Mouse (Mus musculus): ENCODE measurements at regions not wholly inside any gene's neighbourhood (a gene's known extent, or its start where the extent isn't known, plus 50 kb on each side); places are given as distances from the start of the nearest gene placed in this dataset.
"Not testable (repeated sequence)": the region's sequence is repeated elsewhere in the genome, so short reads cannot be mapped to it uniquely, and the experiment has no call there.

- Histone ChIP-seq H3K4me3 (ENCODE audit: low read depth, low read length) (no peak overlapping the region), H3K9me3 (replicated peaks) (no peaks in the 10 kb centered on the region), H3K36me3 (replicated peaks) (no peaks in the 10 kb centered on the region), H3K27me3 (ENCODE audit: insufficient read depth, low read length) (peaks cover 4% of the 10 kb centered on the region; the same call in 1 of the 2 replicates), H3K4me1 (ENCODE audit: insufficient read depth, low read depth, low read length) (no peaks in the 10 kb centered on the region)
- TF ChIP-seq GATA1 (IDR thresholded peaks at IDR 0.05; ENCODE audit: borderline replicate concordance, low read length) (no peak), POLR2AphosphoS5 (IDR thresholded peaks at IDR 0.05; ENCODE audit: insufficient replicate concordance, low read depth, low read length) (no peak), CTCF (IDR thresholded peaks at IDR 0.05; ENCODE audit: low read depth, low read length) (no peak), GATA2 (IDR thresholded peaks at IDR 0.05; ENCODE audit: borderline replicate concordance, low read depth, low read length) (no peak), TAL1 (conservative IDR thresholded peaks at IDR 0.05; ENCODE audit: low read depth, low read length) (no peak)
- DNase-seq (ENCODE audit: low spot score) (no peak), ATAC-seq (ENCODE audit: extremely low read depth, insufficient number of reproducible peaks, low FRiP score, poor library complexity, severe bottlenecking) (no peak)
Observed at GRCm38 (mm10) chr13:75475828-75476597, 230.5 kb upstream of the Ell2 start.

GRCm38 (mm10) chr13:75483157-75483915 lies 223.2 kb upstream of the Ell2 start:
- H3K9me3 ChIP-seq (replicated peaks); DNase-seq (ENCODE audit: low spot score); H3K27me3 ChIP-seq (ENCODE audit: insufficient read depth, low read length); H3K4me1 ChIP-seq (ENCODE audit: insufficient read depth, low read depth, low read length); ATAC-seq (ENCODE audit: extremely low read depth, insufficient number of reproducible peaks, low FRiP score, poor library complexity, severe bottlenecking); H3K36me3 ChIP-seq (replicated peaks); H3K4me3 ChIP-seq (ENCODE audit: low read depth, low read length): not testable (repeated sequence)

DNA sequence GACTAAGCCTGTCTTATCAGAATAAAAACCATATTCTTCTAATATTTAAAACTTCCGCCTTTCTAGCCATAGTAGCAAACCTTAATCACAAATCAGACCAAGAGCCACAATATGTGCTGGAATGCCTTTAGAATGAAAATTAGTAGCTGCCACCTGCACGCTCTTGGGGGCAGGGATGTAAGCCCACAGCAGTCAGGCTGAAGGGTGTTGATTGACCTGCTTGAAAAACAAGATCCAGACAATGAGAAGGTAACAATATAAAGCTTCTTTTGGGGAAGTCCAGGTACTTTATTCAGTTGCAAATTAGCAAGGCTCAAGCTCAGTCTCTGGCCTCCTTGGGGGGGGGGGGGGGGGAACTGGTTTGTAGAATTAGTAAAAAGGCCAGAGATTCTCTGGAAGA lies 222.3 kb upstream of the Ell2 start:
- not testable (repeated sequence) for H3K4me1 ChIP-seq (ENCODE audit: insufficient read depth, low read depth, low read length); ATAC-seq (ENCODE audit: extremely low read depth, insufficient number of reproducible peaks, low FRiP score, poor library complexity, severe bottlenecking); DNase-seq (ENCODE audit: low spot score); H3K27me3 ChIP-seq (ENCODE audit: insufficient read depth, low read length); H3K4me3 ChIP-seq (ENCODE audit: low read depth, low read length); H3K9me3 ChIP-seq (replicated peaks); H3K36me3 ChIP-seq (replicated peaks)

DNA sequence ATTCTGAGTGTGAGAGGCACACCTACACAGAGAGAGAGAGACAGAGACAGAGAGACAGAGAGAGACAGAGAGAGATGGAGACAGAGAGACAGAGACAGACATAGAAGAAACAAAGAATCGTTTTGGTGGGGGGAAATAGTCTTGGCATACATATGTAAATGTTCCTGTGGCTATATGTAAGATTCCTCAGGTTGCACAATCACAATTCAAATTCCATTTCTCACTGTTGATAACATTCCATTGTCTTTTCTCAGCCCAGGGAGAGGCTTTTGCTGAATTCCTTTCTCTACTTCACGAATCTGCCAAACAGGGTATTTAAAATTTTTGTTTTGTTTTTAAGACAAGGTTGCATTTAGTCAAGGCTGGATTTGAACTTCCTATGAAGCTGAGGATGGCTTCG lies 205.0 kb upstream of the Ell2 start:
- no peaks in the 10 kb centered on the region for H3K4me1 ChIP-seq (ENCODE audit: insufficient read depth, low read depth, low read length)
- ATAC-seq (ENCODE audit: extremely low read depth, insufficient number of reproducible peaks, low FRiP score, poor library complexity, severe bottlenecking): no peak
- H3K27me3 ChIP-seq (ENCODE audit: insufficient read depth, low read length): no peaks in the 10 kb centered on the region
- TF ChIP-seq TAL1 (conservative IDR thresholded peaks at IDR 0.05; ENCODE audit: low read depth, low read length) (no peak), CTCF (IDR thresholded peaks at IDR 0.05; ENCODE audit: low read depth, low read length) (no peak), GATA2 (IDR thresholded peaks at IDR 0.05; ENCODE audit: borderline replicate concordance, low read depth, low read length) (no peak), POLR2AphosphoS5 (IDR thresholded peaks at IDR 0.05; ENCODE audit: insufficient replicate concordance, low read depth, low read length) (no peak), GATA1 (IDR thresholded peaks at IDR 0.05; ENCODE audit: borderline replicate concordance, low read length) (no peak)
- no peaks in the 10 kb centered on the region for H3K9me3 ChIP-seq (replicated peaks)
- no peak for DNase-seq (ENCODE audit: low spot score)
- no peaks in the 10 kb centered on the region for H3K36me3 ChIP-seq (replicated peaks)
- H3K4me3 ChIP-seq (ENCODE audit: low read depth, low read length): no peak overlapping the region

- H3K36me3 ChIP-seq (replicated peaks): no peaks in the 10 kb centered on the region
- H3K4me3 ChIP-seq (ENCODE audit: low read depth, low read length): no peak overlapping the region
- no peaks in the 10 kb centered on the region for H3K4me1 ChIP-seq (ENCODE audit: insufficient read depth, low read depth, low read length)
- no peaks in the 10 kb centered on the region for H3K27me3 ChIP-seq (ENCODE audit: insufficient read depth, low read length)
- TF ChIP-seq GATA1 (IDR thresholded peaks at IDR 0.05; ENCODE audit: borderline replicate concordance, low read length): no peak
- TF ChIP-seq TAL1 (conservative IDR thresholded peaks at IDR 0.05; ENCODE audit: low read depth, low read length): no peak
- TF ChIP-seq CTCF (IDR thresholded peaks at IDR 0.05; ENCODE audit: low read depth, low read length): no peak
- no peak for TF ChIP-seq POLR2AphosphoS5 (IDR thresholded peaks at IDR 0.05; ENCODE audit: insufficient replicate concordance, low read depth, low read length)
- no peak for TF ChIP-seq GATA2 (IDR thresholded peaks at IDR 0.05; ENCODE audit: borderline replicate concordance, low read depth, low read length)
- ATAC-seq (ENCODE audit: extremely low read depth, insufficient number of reproducible peaks, low FRiP score, poor library complexity, severe bottlenecking) (no peak), DNase-seq (ENCODE audit: low spot score) (no peak)
- H3K9me3 ChIP-seq (replicated peaks): no peaks in the 10 kb centered on the region
Observed at GRCm38 (mm10) chr13:75503394-75503793, 203.2 kb upstream of the Ell2 start.

- H3K9me3 ChIP-seq (replicated peaks): no peaks in the 10 kb centered on the region
- DNase-seq (ENCODE audit: low spot score): no peak
- ATAC-seq (ENCODE audit: extremely low read depth, insufficient number of reproducible peaks, low FRiP score, poor library complexity, severe bottlenecking): no peak
- no peaks in the 10 kb centered on the region for H3K4me1 ChIP-seq (ENCODE audit: insufficient read depth, low read depth, low read length)
- TF ChIP-seq GATA2 (IDR thresholded peaks at IDR 0.05; ENCODE audit: borderline replicate concordance, low read depth, low read length): no peak
- no peak for TF ChIP-seq GATA1 (IDR thresholded peaks at IDR 0.05; ENCODE audit: borderline replicate concordance, low read length)
- no peak for TF ChIP-seq TAL1 (conservative IDR thresholded peaks at IDR 0.05; ENCODE audit: low read depth, low read length)
- no peak for TF ChIP-seq CTCF (IDR thresholded peaks at IDR 0.05; ENCODE audit: low read depth, low read length)
- TF ChIP-seq POLR2AphosphoS5 (IDR thresholded peaks at IDR 0.05; ENCODE audit: insufficient replicate concordance, low read depth, low read length): no peak
- no peak overlapping the region for H3K4me3 ChIP-seq (ENCODE audit: low read depth, low read length)
- H3K36me3 ChIP-seq (replicated peaks): no peaks in the 10 kb centered on the region
- H3K27me3 ChIP-seq (ENCODE audit: insufficient read depth, low read length): peaks cover 3% of the 10 kb centered on the region; the same call in 1 of the 2 replicates
Observed at GRCm38 (mm10) chr13:75514315-75515020, 192.1 kb upstream of the Ell2 start.
